Mouse (Mus musculus) layer of hippocampus, adult 9-10 months (tissue): ENCODE measurements around the gene Colgalt1.
A peak's percentile ranks its signal among the peaks of the same experiment; 100 is the strongest.

Experiments used
- DNase-seq: peaks from one replicate; pipeline ENCODE4 v3.0.0; 2022; ENCODE audit warnings: low spot score

The Colgalt1 gene

DNA sequence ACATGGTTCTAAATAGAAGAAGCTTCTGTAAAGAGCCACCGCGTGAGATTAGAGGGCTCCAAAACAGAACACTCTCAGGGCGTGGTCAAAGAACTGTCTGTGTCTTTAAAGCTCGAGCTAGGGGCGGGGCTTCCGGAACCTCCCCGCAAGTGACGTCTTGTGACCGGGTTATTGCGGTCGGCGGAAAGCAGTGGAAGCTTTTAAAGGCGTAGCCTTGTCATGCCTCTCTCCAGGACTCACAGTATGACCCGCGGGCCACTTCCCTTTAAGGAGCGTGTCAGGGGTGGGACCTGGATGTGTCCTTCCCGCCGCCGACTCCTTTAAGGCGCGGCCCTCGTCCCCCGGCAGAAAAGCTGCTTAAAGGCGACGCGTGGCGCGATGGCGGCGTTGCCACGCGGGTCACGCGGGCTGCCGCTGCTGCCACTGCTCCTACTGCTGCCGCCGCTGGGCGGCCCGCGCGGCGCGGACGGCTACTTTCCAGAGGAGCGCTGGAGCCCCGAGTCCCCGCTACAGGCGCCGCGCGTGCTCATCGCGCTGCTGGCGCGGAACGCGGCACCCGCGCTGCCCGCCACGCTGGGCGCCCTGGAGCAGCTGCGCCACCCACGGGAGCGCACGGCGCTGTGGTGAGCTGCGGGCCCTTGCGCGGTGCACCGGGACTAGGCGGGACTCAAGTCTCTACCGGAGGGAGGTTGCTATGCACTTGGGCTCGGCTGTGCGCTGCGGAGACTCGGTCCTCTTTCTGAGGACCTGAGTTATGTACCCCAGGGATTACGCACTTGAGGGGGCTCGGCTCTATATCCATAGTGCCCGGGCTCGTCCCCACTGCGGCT lies at the start of gene Colgalt1:
TSS of gene Colgalt1 (plus strand) at position 177 of the 830 bp plus-strand sequence.
- DNase-seq: peak; percentile 95

- DNase-seq: no peak
Observed at GRCm38 (mm10) chr8:71561401-71561800, 49.4 kb upstream of the Colgalt1 start.

DNA sequence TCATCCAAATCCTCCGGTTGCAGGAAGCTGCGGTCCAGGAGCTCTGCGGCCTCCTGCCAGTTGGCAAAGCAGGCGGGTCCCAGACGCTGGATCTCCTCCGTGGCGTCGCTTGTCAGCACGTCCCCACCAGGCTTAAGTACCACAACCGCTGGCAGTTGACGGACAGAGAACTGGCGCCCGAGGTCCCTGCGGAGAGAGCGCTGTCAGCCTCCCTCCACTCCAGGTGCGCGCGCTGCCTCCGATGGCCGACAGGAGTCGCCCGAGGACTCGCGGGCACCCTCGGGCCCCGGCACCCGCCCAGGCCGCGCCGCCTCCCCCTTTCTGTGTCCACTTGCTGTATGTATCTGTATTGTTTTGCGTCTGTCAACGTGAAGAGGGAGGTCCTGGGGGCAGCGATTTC lies 48.0 kb upstream of the Colgalt1 start:
- no peak for DNase-seq

- DNase-seq: no peak
Observed at GRCm38 (mm10) chr8:71563992-71564391, 46.8 kb upstream of the Colgalt1 start.

DNA sequence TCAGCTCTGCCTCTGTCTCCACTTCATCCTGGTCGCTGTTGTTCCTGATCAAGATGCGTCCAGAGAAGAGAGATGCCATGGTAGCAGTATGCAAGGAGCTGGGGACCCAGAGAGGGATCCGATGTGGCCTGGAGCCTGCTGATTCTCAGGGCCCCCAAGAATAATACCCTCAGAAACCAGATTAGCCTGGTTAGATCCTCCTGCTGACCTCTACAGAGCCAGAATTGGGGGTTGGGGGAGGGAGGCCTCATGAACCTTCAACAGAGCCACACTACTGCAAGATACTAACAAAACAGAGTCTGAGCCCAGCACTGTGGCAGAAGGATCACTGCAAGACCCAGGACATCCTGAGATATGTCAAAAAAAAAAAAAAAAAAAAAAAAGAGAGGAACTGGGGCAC lies 44.3 kb upstream of the Colgalt1 start, which contains the start of gene Nxnl1:
TSS of gene Nxnl1 (minus strand) at position 101 of the 400 bp plus-strand sequence.
- no peak for DNase-seq

- DNase-seq: no peak
Observed at GRCm38 (mm10) chr8:71567587-71567986, 43.2 kb upstream of the Colgalt1 start.

DNA sequence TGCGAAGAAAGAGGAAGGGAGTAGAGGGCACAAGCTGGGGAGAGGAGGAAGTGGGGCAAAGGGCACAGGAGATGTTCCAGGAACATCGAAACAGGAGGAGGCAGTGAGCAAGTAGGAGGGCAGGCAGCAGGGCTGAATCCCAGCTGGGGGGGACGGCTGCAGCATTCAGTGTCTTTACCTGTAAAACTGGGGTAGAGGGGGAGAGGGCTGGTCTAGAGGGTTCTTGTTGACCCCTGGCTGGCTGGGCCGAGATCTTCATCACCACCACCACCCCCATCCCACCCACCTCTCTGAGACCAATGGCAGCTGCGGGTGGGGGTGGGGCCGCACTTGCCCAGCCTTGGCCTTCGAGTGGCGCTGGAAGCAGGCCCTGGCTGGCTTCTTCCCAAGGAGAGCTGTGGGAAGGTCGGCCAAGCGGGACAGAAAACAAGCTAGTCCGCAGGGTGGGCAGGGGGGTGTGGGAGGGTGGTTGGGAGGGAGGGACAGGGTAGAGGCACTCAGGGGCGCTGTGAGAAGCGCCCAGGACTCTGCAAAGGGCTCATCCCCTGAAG lies 42.3 kb upstream of the Colgalt1 start, which contains the start of gene Slc27a1:
TSS of gene Slc27a1 (plus strand) at position 496 of the 551 bp plus-strand sequence.
- no peak for DNase-seq

- DNase-seq: no peak
Observed at GRCm38 (mm10) chr8:71568941-71569340, 41.9 kb upstream of the Colgalt1 start.

GRCm38 (mm10) chr8:71569366-71570290 lies 41.2 kb upstream of the Colgalt1 start:
- peak; percentile 69 for DNase-seq

GRCm38 (mm10) chr8:71570291-71570954 lies 40.4 kb upstream of the Colgalt1 start:
- peak; percentile 94 for DNase-seq

GRCm38 (mm10) chr8:71572077-71572476 lies 38.7 kb upstream of the Colgalt1 start:
- DNase-seq: no peak

DNA sequence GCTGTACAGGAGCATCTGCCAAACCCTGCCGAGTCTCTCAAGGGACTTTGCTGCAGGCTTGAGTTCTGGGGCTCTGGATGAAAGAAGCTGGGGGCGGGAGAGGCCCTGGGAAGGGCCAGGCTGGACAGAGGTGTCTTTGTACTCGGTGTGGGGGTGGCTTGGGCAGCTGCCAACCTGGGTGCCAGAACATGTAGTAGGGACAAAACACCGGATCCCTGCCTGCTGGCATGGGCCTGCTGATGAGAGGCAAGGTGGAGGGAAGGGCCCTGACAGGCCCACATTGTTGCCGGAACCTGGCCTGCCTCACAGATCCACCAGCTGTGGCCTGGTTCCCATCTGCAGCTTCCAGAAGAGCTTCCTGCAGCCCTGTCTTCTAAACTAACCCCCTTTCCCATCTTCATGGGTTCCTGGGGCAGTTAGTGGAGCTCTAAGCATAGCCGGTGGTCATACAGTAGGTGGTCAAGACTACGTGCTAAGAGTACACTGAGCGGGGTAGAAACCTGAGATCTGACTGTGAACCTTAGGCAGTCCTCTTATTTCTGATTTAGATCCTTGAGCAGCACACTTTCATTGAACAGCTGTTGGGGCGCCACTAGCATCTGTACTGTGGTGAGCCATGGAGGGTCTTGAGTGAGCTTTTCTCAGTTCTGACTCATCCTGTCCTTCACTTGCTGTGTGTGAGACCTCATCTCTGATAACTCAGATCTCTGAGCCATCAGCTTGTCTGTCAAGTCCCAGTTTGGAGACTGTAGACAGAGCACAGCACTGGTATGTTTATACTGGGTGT lies 37.8 kb upstream of the Colgalt1 start:
- DNase-seq: no peak

GRCm38 (mm10) chr8:71574426-71574825 lies 36.4 kb upstream of the Colgalt1 start:
- DNase-seq: no peak

DNA sequence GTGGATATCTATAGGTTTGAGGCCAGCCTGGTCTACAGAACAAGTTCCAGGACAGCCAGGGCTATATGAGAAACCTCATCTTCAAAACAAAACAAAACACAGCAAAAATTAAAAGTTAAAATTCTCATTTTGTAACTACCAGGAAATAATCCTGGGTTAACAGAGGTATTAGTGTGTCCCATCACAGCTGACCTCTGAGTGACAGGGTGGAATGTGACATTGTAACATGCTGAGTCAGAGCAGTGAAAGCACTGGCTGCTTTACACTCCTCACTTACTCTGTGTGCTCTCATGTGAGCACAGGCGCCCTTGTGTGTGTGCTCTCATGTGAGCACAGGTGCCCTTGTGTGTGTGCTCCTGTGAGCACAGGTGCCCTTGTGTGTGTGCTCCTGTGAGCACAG lies 35.8 kb upstream of the Colgalt1 start:
- DNase-seq: no peak

DNA sequence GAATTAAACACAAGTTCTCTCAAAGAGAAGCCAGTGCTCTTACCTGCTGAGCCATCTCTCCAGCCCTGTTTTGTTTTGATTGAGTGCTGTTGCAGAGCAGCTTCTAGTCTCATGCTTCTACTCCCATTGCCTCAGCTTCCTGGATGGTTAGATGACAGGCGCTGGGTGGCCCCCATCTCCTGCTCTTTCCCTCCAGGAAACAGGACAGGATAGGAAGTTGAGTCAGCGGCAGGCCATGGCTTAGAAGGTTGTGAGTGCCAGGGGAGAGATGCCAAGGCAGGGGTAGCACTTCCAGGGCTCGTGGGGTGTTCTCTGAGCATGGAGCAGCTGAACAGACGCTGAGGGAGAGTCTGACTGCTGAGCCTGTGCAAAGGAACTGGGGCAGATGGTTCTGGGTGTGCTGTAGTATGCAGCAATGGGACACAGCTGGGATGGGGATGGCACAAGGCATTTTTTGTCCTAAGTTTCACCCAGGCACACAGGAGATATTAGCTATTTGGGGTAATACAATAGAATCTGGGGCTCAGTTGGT lies 32.9 kb upstream of the Colgalt1 start:
- no peak for DNase-seq

GRCm38 (mm10) chr8:71579009-71579408 lies 31.8 kb upstream of the Colgalt1 start:
- DNase-seq: no peak

- no peak for DNase-seq
Observed at GRCm38 (mm10) chr8:71579476-71579875, 31.3 kb upstream of the Colgalt1 start.

GRCm38 (mm10) chr8:71580201-71580600 lies 30.6 kb upstream of the Colgalt1 start:
- DNase-seq: no peak

GRCm38 (mm10) chr8:71586891-71587290 lies 23.9 kb upstream of the Colgalt1 start:
- no peak for DNase-seq

GRCm38 (mm10) chr8:71588762-71589161 lies 22.0 kb upstream of the Colgalt1 start:
- DNase-seq: no peak

DNA sequence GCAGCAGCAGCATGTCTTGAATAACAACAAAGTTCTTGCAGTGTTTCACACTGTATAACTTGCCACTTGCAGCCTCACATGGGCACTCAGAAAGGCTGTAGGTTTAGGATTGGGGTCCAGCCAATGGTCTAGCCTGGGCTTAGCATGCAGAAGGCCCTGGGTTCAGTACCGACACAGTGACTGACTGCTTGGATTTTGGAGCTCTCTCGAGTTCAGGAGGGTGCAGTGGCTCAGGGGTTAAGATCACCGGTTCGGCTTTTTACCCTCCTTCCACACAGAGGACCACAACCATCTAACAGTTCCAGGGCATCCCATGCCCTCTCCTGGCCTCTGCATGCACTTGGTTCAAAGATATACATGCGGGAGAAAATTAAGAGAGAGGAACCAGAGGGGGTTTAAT lies 19.8 kb upstream of the Colgalt1 start:
- no peak for DNase-seq
